Mouse (Mus musculus) gastrocnemius, postnatal 25 days (tissue): ENCODE results near the gene Tmem159. TPM values are rescaled to one million over a fixed set of nuclear protein-coding genes. Genes with fewer than 3 reads are reported as not detected.

Experiments
- DNase-seq: peaks from one replicate; pipeline ENCODE4 v3.0.0; 2022
- long read RNA-seq, 2 experiments: library from polyadenylated mRNA; stranded (forward); transcript quantifications; one replicate each; pipeline ENCODE4 v2.0.0; 2021
- total RNA-seq, 2 experiments: library from RNA; stranded (reverse); gene quantifications; 1 replicate in 1 of 2; 2 replicates in 1 of 2; pipeline ENCODE4 v1.2.3; 2021

Gene Tmem159
- 1 to 10 TPM; 7.4 TPM for total RNA-seq
- long read RNA-seq, experiment 1, transcript Tmem159-201 (5 exons, 1,484 nt), result major isoform, 9 of 12 reads
- long read RNA-seq, experiment 1, partial matches to known transcripts, result 2 of 12 reads
- long read RNA-seq, experiment 1, other reads (novel, unspliced or antisense), result 1 of 12 reads
- long read RNA-seq, experiment 2, transcript Tmem159-201 (5 exons, 1,484 nt), result major isoform, 16 of 23 reads
- long read RNA-seq, experiment 2, partial matches to known transcripts, result 4 of 23 reads
- long read RNA-seq, experiment 2, other reads (novel, unspliced or antisense), result 3 of 23 reads

DNA sequence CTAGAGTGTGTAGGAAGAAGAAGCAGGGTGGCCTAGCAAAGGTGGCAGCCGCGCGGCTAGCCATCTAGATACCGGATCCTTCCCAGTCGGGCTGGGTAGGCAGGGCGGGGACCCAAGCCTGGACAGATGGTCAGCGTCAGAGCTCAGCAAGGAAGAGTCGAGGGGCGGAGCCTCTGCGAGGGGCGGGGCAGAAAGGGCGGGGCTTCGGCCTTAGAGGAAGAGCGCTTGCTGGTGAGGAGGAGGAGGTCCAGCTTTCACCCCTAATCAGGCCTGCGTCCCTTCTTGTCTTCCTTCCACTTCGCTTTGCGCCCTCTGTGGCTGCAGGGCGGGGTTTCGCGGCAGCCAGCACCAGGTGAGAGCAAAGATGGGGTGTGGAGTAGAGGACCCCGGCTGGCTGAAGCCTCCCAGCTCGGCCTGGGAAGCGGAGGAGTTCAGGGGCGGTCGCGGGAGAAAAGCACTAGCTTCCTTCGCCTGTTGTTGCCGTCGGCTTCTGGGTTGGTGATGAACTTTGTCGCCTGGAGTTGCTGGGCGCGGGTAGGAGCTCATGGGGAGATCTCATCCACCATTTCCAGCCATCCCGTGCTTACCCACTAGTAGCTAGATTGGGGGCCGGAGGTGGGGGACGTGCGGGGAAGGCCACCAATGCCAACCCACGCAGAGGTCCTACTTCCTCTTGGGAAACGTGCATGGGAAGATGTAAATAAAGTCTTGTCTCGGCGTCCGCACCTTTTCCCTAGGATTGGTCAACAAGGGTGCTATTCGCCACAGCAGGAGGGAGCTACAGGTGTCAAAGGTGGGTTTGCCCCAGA, at the start of gene Tmem159:
Tmem159 (plus strand) TSS at position 190 of the 809 bp plus-strand sequence.
- peak; percentile 94 for DNase-seq

DNA sequence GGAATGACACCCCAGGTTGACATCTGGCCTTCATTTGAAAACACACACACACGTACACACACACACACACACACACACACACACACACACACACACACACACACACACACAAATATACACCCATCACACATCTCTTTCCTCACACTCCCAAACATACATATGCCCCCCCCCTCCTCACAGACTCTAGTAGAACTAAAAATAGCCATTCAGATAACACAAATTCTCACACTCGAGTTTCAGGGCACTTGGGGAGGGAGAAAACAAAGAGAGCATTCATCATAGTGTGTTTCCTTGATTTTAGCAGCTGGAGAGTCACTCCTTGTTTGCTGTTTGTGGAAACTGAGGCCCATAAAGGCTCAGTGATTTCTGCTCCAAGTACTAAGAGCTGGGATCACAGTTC, 48.1 kb upstream of the Tmem159 start:
- no peak for DNase-seq

DNA sequence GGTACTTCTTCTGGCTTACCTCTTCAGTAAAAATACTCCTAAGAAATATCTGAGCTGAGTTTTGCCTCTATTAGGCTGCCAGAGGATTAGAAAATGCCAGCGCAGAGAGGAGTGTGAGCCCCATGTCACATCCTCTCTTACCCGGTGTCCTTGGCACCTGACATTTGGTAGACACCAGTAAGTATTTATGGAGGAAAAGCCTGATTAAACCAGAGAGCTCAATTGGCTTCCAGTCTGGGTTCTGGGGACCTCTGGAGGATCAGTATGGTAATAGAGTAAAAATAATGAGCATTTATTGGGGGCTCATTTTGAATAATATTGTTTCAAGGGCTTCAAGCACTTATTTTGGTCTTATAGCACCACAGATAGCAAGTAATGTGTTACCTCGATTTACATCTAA, 46.7 kb upstream of the Tmem159 start:
- DNase-seq, result no peak

DNA sequence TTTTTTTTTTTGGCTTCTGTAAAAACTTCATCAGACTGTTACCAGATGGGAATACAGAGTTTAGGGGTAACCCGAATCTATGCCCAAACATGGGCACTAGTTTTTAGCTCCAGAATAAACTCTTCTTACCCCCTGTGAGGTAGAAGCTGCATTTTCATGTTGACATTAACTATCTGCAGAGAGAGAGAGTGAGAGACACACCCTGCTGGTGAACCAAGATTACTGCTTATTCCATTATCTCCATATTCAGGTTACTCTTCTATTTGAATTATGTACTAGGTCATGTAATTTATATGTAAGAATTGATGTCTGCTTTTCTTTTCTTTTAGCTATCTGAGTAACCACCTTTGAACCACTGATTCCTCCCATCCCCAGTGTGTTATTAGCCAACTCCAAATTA, 38.1 kb upstream of the Tmem159 start:
- DNase-seq, result no peak

DNA sequence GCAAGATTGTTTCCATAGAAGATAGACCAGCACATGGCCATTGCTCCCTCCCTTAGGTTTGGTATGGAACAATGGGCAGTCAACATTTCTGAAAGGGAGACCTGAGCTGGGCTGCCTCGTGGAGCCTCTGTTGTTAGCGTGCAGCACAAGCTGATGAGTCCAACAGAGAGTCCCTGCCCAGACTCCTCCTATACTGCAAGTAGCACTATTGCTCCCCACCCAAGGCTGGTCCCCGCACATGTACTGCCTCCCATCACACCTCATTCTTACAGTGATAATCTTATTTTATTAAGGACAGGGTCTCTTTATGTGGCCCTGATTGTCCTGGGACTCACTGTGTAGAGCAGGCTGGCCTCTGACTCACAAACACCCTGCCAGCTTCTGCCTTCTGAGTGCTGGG, 34.0 kb upstream of the Tmem159 start:
- no peak for DNase-seq

DNA sequence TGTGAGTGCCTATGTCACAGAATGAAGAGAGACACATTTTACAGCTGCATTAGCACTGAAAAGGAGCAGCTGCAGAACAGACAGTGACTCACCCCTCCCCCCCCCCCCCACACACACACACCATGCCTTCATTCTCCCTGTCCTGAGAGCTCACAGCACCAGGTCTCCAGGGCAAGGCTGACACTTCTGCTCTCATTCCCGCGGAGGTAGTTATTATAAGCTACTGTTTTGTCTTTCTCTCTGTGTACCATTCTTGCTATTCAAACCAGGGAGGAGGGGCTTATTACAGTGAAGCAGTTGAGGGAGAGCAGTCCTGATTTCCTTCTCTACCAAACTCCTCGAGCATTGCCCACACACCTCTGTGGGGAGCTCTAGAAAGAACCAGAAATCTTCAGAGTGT, 33.0 kb upstream of the Tmem159 start:
- DNase-seq, result no peak

DNA sequence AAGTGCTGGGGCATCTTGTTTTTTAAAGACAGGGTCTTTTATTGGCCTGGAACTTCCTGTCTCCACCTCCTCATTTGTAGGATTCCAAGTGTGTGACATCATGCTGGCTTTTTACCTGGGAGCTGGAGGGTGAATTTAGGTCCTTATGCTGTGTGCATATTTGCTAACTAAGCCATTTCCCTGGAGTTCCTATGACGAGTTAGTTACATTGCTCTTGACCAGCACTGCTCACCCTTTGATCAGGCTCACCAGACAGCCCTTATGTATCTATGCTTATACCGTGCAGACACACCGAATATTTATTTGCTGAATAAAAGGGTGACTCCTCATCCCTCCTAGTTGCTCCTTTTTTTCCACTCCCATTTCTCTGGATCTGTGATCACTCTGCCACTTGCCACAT, 22.0 kb upstream of the Tmem159 start:
- DNase-seq, result no peak

DNA sequence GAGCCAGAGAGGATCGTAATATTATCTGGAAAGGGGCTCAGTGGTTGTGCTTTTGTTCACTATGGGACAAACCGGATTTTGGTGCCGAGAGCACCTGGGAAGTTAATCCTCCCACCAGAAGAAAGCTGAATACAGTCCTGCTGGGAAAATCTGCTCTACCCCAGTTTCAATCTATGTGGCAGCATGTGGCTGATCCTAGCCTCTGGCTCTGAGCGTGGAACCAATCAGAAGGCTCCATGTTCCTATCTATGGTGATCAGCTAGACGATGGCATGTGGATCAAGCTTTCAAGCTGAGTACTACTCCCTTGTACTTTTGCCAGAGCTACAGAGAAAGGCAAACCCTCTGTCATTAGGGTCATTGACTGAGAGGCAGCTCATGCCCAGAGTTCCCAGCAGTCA, 9.1 kb upstream of the Tmem159 start:
- no peak for DNase-seq

DNA sequence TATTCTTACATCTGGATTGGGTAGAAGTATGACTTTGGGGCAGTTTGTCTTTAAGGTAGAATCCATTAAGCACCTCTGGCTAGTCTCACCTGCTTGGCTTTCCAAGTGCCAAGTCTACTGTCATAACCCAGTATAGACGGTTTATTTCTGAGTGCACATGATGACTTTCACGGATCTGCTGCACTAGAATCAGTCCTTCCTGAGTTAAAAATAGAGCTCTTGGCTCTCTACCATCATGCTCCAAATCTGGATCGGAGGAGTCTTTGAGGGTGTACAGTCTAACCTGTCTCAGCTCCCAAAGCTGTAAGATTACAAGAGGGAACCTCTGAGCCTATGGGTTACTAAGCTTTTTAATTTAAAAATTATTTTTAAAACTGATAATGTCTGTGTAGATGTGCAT, 7.9 kb upstream of the Tmem159 start:
- no peak for DNase-seq

DNA sequence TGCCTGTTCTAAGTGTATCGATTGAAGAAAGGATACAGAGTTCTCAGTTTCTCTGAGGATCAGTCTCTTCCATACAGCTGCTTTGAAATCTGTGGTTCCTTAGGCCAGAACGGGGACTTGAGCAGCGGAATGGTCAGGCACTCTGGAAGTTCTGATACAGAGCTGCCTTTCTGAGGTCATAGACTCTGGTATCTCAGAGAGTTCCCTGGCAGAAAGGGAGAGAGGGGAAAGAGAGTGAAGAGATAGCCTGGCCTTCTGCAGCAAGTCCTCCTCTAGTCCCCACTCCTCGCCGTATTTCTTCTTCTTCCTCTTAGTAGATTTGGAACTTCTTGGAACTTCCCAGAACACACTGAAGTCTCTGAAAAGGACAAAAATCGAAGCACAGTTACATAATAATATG, 7.0 kb upstream of the Tmem159 start, which contains the start of gene Dnah3:
Dnah3 (minus strand) TSS at position 101 of the 400 bp plus-strand sequence.
- no peak for DNase-seq

DNA sequence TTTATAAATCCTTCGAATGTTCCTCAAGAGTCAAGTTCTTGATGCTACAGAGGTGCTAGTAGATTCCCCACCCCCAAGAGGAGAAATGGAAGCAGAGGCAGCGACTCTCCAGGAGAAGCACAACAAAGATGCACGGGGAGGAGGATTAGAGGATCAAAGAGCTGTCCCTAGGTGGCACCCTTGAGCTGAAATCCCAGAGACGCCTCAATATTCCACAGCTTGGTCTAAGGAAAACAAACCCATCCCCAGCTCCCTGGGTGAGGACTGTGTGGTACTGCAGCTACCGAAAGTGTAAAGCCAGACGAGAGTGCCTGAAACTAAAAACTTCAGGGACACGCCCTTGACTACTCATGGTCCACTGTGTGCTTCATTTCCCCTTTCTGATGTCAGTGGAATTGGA, 4.3 kb upstream of the Tmem159 start:
- peak; percentile 17 for DNase-seq

DNA sequence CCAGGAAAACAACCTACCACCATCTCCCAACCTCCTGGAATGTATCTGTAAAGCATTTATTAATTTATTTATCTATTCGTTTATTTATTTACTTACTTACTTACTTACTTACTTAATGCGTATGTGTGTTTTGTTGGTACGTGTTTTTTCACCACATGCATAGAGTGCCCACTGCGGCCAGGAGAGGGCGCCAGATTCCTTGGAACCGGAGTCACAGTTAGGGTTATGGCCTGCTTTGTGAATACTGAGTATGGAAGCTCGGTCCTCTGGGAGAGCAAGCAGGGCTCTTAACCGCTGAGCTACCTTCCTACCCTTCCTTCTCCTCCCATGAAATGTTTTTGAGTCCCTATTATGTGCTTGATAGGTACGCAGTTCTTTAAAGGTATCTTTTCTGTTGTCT, 3.8 kb upstream of the Tmem159 start:
- DNase-seq, result peak; percentile 21

DNA sequence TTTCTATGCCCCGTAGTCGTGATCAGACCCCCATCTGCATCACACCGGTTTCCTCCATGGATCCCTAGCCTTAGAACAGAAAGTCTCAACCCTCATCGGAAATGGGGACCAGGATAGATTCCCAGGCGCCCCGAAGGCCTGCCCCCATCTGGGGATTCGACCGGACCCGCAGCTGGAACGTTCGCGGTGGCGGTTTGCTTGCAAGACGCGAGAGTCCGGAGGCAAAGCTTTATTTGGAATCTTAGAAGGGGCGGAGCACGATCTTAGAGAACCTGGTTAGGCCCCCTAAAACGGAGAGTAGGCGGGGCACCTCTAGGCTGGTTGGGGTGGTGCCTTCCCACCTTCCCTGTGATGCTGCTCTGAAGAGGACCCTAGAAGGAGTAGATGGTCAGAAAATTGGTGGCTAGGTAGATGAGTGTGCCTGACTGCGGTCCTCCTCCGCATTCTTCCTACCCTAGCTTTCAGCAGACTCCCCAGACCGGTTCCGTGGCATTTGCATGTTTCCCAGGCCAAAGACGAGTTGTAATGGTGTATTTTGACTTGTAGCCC, 940 bp downstream of the Tmem159 start:
- peak; percentile 10 for DNase-seq

DNA sequence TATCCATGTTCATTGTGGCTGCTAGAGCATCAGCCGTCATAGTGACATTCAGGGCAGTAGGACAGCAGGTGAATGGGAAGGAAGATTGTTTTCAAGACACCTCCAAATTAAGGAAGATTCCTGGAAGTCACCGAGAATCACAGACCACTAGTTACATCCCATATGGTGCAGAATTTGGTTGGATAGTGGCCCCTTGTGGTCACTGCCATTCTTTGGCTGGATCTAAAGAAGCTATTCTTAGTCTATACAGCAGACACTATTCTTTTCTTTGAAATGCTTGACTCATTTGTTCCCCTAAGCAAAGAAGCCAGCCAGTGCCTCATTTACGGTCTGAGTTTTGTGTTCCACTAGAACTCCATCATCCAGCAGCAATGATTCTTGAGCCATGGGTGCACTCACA, 2.8 kb downstream of the Tmem159 start:
- no peak for DNase-seq

DNA sequence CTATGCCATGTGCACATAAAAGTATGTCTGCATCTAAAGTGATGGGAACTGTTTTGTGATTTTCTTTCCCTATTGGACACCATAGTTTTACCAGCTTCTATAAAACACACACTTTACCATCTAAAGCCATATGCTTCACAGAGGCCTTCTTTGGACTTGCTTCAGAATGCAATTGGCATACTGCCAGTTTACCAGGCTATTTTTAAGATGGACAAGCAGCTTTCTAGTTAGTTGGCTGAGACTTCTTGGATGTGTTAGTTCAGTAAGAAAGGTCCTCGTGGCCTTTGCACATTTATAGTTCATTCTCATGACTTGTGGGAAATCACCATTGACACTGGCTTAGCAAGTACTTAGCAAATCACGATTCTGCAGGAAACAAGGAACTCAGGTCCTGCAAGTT, 4.2 kb downstream of the Tmem159 start:
- no peak for DNase-seq

DNA sequence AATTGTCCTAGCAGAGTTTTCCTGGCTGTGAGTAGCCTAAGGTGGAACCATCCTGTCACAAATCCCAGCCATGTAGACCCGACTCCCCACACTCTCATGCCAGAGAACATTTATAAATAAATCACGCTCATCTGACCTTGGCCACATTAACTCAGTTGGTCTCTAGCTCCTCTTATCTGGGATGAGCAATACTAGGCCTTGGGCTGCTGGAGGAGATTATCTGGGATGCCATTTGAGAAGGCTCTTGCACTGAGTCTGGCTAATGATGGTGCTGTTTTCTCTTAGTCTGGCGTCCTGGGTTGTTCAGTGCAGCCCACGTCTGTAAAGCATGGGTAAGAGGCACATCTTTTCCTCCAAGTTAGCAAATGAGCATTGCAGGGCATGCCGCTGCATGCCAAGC, 7.5 kb downstream of the Tmem159 start:
- no peak for DNase-seq

DNA sequence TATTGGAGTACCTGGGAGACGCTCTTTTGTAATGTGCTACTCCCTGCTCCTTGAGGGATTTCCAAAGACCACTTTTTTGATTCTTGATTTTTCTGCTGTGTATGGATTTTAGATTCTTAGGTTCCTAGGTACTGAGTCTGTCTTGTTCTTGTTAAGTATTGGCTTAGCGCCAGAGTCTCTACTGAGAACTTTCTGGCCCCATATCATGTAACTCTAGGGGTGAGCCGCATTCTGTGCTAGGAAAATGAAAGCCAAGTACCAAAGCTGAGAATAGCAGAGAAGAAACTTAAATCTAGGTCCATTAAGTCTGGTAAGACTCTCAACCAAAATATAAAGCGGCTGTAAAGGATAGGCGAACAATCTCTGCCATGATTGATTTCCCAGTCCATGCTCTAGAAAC, 14.8 kb downstream of the Tmem159 start:
- DNase-seq, result no peak

DNA sequence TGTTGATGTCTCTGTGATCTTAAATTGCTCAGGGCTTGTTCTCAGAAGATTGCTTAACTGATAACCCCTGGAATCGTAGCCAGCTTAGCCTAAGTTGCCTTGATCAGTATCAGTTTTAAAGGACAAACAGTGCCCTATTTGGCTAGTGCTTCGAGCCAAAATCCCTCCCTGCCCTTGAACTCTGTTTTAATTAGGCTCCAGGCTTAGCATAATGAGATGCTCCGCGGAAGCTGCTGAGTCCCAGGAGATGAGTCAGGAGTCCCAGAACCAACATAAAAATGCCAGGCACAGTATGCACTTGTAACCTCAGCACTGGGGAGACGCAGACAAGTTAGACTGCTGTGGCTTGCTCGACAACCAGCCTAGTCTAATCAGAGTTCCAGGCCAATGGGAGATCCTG, 15.4 kb downstream of the Tmem159 start:
- DNase-seq, result no peak

DNA sequence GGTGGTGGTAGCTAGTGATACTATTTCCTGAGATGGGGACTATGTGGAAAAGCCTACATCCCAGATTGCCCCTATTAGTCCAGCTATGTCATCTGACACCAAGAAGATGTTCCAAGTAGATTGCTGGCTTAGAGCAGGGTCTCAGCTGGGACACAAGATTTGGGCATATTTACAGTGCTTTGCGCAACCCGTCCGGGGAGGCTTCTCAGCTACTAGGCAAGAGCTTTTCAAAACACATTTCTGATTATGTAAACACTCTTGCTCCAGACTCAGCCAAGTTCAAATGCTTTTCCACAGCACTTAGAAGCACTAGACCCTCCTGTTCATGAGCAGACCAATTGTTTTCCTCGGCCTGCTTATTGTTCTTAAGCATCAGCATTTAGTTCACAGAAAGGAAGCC, 21.6 kb downstream of the Tmem159 start:
- peak; percentile 65 for DNase-seq

DNA sequence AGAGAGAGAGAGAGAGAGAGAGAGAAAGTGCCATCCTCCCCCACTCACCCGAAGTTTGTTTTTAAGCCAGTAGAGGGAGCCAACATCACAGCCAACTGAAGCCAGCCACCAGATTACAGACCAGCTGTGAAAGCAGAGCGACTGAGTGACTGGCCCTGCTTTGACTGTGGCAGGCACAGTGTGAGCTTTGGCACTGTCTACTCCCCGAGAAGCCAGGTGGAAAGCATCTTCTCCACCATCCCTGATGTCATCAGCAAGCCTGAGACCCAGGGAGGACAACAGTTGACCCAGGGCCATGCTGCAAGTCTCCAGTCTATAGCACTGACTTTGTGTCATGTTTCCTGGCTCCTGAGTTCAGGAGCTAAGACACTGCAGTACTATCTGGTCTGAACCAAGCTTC, 22.7 kb downstream of the Tmem159 start:
- DNase-seq, result peak; percentile 46

DNA sequence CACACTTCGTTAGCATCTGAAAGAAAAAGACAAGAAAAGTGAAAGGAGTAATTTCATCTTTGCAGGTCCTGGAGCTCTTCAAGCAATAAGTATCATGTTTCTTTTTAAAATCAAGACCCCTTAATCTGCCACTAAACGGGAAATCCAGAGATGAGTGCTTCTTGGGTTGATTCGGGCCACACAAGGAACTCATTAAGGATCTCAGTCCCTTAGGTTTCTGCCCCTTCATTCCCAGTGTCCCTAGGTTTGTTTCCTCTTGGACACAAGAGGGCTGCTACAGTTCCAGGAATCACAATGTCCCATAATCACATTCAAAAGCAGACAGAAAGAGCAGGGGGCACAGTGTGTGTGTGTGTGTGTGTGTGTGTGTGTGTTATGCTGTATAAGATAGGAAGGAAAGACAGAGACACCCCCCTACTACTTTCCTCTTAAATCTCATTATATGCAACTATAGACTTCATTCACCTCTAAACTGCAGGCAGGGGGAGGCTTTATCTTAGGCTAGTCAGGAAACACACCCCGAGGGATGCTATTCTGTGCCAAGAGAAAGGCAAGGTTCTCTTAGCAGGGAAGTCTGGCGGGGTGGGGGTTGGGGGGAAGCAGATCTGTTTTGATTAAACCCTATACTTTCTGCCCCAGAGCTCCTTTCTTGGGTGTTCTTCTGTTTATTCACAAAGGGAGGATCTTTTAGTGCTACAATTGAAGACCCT, 25.0 kb downstream of the Tmem159 start:
- no peak for DNase-seq

DNA sequence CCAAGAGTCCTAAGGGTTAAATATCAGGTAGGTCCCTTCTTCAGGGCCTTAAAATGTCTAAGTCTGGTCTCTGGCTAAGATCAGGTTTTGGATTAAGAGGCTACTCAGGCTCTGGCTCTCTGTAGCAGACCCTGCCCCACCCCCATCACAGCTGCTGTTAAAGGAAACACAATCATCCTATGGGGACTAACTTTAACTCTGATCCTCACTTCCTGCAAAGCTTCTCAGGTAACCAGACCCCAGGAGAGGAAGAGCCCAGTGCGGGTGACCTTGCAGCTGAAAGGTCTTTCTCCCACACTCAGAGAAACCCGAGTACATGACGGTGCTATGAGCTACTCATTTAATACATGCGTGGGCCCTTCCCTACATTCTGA, 25.5 kb downstream of the Tmem159 start:
- no peak for DNase-seq

DNA sequence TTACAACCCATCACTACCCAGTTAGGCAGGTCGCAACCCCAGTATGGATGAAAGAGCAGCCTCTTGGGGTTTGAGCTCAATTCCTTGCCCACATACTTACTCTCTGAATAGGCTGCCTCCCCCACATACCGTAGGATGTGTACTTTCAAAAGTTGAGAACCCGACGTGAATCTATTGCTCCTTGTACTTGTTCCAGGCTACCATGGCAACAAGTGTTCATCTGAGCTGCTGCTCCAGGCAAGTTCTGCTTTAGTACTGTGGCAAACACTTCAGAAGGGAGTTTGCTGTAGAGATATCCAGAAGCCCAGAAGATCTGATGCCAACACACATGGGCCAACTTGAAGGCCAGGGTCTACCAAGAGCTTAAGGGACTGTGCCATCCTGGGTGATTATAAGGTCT, 26.8 kb downstream of the Tmem159 start:
- no peak for DNase-seq
